Mouse (Mus musculus) midbrain, embryonic 14.5 days (tissue): ENCODE data around the gene Coil. TPM values are rescaled to one million over a fixed set of nuclear protein-coding genes. Genes with fewer than 3 reads are reported as not detected.
A peak's percentile ranks its signal among the peaks of the same experiment; 100 is the strongest.

Experiments used
- ATAC-seq: fragments of 200-750 bp; cut with Nextera tagmentation; 2 replicates; pipeline ENCODE4 v1.8.0; 2017; ENCODE audit warnings: moderate number of reproducible peaks, moderate library complexity; ENCODE audit not compliant: low FRiP score, low TSS enrichment
- DNase-seq: peaks from one replicate; pipeline ENCODE4 v3.0.0-alpha.2; 2015
- H3K27ac ChIP-seq: fragments of 300-500 bp; sonication (generic); replicated peaks from 2 replicates; pipeline ENCODE4 v1.5.1; 2014; ENCODE audit warnings: mild to moderate bottlenecking, low read depth, low read length, moderate library complexity
- H3K27me3 ChIP-seq: fragments of 300-500 bp; sonication (generic); 2 replicates; pipeline ENCODE4 v1.6.1; 2014; ENCODE audit warnings: low read length, control low read depth, mixed read lengths; ENCODE audit not compliant: control insufficient read depth, insufficient read depth
- H3K36me3 ChIP-seq: fragments of 300-500 bp; sonication (generic); 2 replicates; pipeline ENCODE4 v1.6.1; 2014; ENCODE audit warnings: low read length, control low read depth; ENCODE audit not compliant: control insufficient read depth, insufficient read depth
- H3K4me1 ChIP-seq: fragments of 300-500 bp; sonication (generic); 2 replicates; pipeline ENCODE4 v1.6.1; 2014; ENCODE audit warnings: mild to moderate bottlenecking, antibody characterized with exemption, low read length, control low read depth; ENCODE audit not compliant: control insufficient read depth, insufficient read depth
- H3K4me2 ChIP-seq: fragments of 300-500 bp; sonication (generic); 2 replicates; pipeline ENCODE4 v1.6.1; 2014; ENCODE audit warnings: mild to moderate bottlenecking, low read length, moderate library complexity
- H3K4me3 ChIP-seq: fragments of 300-500 bp; sonication (generic); replicated peaks from 2 replicates; pipeline ENCODE4 v1.5.1; 2014; ENCODE audit warnings: low read depth, low read length
- H3K9ac ChIP-seq: fragments of 300-500 bp; sonication (generic); replicated peaks from 2 replicates; pipeline ENCODE4 v1.6.1; 2014; ENCODE audit warnings: mild to moderate bottlenecking, low read length, moderate library complexity
- H3K9me3 ChIP-seq: fragments of 300-500 bp; sonication (generic); 2 replicates; pipeline ENCODE4 v1.6.1; 2016; ENCODE audit warnings: low read length, control low read depth, mixed read lengths; ENCODE audit not compliant: control insufficient read depth
- WGBS: fragments of 180-500 bp; shearing (Covaris S2); extraction: QIAGEN DNeasy Blood & Tissue Kit; methylation state at CpG from one replicate; pipeline ENCODE4 v1.1.7; 2014; 5-methylcytosine and 5-hydroxymethylcytosine counted together
- polyA plus RNA-seq: library from polyadenylated mRNA; unstranded; fragments of >200 nt; fragmentation: Nextera tagmentation; extraction: Ambion mirVana; gene quantifications from 2 replicates; pipeline ENCODE4 v1.2.1, GENCODE M21; 2014

The Coil gene
- polyA plus RNA-seq = 19.2 and 21.8 TPM in 2 replicates

- H3K4me2 ChIP-seq = no peak within 1 kb of the TSS
- H3K9me3 ChIP-seq = no peaks in the 10 kb centered on the region
- H3K9ac ChIP-seq = no peak within 1 kb of the TSS
- DNase-seq = peak; percentile 23
- no peak within 1 kb of the TSS for H3K27ac ChIP-seq
- H3K4me3 ChIP-seq = no peak within 1 kb of the TSS
- 37% methylated on average over 2 of the region's 2 CpGs for WGBS
- ATAC-seq = no peak
- H3K4me1 ChIP-seq = peaks cover 7% of the 10 kb centered on the region; the same call in 1 of the 2 replicates
- H3K27me3 ChIP-seq = no peaks in the 10 kb centered on the region
- H3K36me3 ChIP-seq = no peaks in the 10 kb centered on the region
Observed at GRCm38 (mm10) chr11:88970202-88970732, at the start of gene Coil. TSS of gene Coil (plus strand) at chr11:88970252.

- no peak for DNase-seq
- Histone ChIP-seq H3K9me3 (no peaks in the 10 kb centered on the region), H3K27me3 (no peaks in the 10 kb centered on the region), H3K4me1 (no peaks in the 10 kb centered on the region), H3K4me3 (no peak overlapping the region), H3K27ac (no peak overlapping the region), H3K9ac (no peak overlapping the region), H3K36me3 (peaks cover 38% of the 10 kb centered on the region), H3K4me2 (no peak overlapping the region)
- ATAC-seq = no peak
- 94% methylated on average over 5 of the region's 5 CpGs for WGBS
Observed at GRCm38 (mm10) chr11:88926566-88926965, 43.5 kb upstream of the Coil start.

DNA sequence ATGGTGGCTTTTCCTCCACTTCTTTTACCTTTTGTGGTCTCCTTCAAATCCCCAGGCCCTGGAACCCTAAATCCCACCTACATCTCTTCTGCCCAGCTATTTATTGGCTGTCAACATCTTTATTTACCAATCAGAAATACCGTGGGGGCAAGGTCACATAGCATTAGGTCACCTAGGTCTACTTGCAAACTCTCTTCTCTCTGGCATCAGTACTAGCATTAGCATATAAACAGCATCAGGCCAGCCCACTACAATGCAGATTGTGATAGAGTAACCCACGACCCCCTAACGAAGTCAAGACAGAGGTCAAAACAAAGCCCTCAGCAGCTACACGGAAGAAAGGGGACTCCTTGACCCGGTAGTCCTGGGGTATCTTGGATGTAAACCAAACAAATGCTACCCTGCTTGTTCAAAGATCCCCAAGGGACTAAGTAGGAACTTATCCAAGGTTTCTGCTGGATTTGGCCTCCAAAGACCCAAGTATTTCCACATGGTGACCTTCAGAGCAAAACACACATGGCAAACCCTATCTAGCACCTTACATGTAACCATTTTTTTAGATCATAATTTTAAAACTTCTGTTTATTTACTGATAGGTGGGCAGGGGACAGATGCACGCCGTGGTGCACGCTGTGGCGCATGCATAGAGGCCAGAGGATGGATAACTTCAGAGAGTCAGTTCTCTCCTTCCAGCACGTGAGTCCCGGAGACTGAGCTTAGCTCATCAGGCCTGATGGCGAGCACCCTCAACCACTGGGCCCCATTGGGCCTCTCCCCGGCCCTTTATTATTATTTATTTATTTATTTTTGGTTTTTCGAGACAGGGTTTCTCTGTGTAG lies 38.1 kb upstream of the Coil start:
- 77% methylated on average over 14 of the region's 14 CpGs for WGBS
- Histone ChIP-seq H3K9ac (no peak overlapping the region), H3K9me3 (no peaks in the 10 kb centered on the region), H3K27me3 (no peaks in the 10 kb centered on the region), H3K4me3 (no peak overlapping the region), H3K4me2 (no peak overlapping the region), H3K27ac (no peak overlapping the region), H3K4me1 (no peaks in the 10 kb centered on the region), H3K36me3 (peaks cover 21% of the 10 kb centered on the region)
- ATAC-seq (no peak), DNase-seq (no peak)

GRCm38 (mm10) chr11:88933030-88933429 lies 37.0 kb upstream of the Coil start:
- H3K36me3 ChIP-seq = peaks cover 21% of the 10 kb centered on the region
- H3K27ac ChIP-seq = no peak overlapping the region
- no peaks in the 10 kb centered on the region for H3K4me1 ChIP-seq
- DNase-seq (no peak), ATAC-seq (no peak)
- no peak overlapping the region for H3K9ac ChIP-seq
- WGBS = 92% methylated on average over 9 of the region's 9 CpGs
- no peak overlapping the region for H3K4me3 ChIP-seq
- no peaks in the 10 kb centered on the region for H3K27me3 ChIP-seq
- H3K4me2 ChIP-seq = no peak overlapping the region
- H3K9me3 ChIP-seq = no peaks in the 10 kb centered on the region

DNA sequence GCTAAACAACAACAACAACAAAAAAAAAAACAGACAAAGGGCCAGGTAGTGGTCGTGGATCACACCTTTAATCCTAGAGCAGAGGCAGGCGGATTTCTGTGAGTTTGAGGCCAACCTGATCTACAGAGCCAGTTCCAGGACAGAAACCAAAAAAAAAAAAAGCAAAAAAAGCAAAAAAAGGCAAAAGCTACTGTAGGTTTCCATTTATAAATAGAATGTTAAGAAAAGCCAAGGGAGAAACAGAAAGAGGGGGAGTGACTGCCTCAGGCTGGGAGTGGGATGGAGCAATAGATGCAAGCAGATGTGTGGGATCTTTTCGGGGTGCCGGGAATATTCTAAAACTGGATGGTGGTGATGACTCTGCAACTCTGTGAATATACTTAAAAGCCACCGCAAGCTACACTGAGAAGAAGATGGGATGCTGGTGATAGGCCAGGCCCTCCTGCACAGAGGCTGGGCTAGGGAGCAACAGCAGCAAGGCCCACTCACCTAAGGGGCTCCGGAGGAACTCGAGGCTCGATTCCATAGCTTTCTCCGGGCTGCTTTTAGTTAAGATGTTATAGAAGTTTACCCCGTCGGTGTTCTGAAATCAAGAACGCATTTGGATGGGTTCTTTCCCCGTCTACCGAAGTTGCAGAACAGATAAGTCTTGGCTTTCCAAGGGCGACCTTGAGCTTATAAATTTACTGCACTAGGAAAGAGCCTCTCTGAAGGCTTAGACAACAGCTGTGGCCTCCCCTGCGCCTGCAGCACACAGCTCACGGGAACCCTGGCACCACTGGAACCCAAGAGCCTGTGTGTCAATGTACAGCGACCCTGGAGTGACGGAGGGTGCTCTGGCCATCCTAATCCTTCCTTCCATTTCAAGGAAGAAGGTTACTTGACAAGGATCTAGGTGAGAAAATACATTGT lies 35.7 kb upstream of the Coil start:
- H3K9ac ChIP-seq = no peak overlapping the region
- no peak overlapping the region for H3K4me2 ChIP-seq
- H3K36me3 ChIP-seq = peaks cover 10% of the 10 kb centered on the region; the same call in 1 of the 2 replicates
- H3K4me3 ChIP-seq = no peak overlapping the region
- H3K27me3 ChIP-seq = no peaks in the 10 kb centered on the region
- no peaks in the 10 kb centered on the region for H3K4me1 ChIP-seq
- no peak for DNase-seq
- no peak for ATAC-seq
- H3K9me3 ChIP-seq = no peaks in the 10 kb centered on the region
- WGBS = 94% methylated on average over 19 of the region's 19 CpGs
- H3K27ac ChIP-seq = no peak overlapping the region

DNA sequence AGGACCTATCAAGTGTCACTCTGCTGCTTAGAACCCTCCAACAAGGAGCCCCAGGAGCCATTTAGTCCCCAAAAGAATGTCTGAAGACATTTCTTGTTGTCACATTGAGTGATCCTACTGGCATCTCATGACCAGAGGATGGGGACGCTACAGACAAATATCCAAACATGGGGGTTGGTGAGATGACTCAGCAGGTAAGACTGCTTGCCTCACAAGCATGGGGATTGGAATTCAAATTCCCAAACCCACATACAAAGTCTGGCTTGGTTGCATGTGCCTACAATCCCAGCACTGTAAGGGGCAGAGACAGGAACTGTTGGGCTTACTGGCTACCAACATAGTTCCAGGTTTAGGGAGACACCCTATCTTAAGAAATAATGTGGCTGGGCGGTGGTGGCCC lies 32.2 kb upstream of the Coil start:
- no peaks in the 10 kb centered on the region for H3K9me3 ChIP-seq
- H3K27me3 ChIP-seq = no peaks in the 10 kb centered on the region
- no peak for ATAC-seq
- H3K27ac ChIP-seq = no peak overlapping the region
- no peak for DNase-seq
- H3K36me3 ChIP-seq = 0 out of 2 replicates have a peak, but pooled peaks cover 6% of the 10 kb centered on the region
- no peaks in the 10 kb centered on the region for H3K4me1 ChIP-seq
- H3K4me3 ChIP-seq = no peak overlapping the region
- WGBS = 91% methylated on average over 2 of the region's 2 CpGs
- H3K4me2 ChIP-seq = no peak overlapping the region
- no peak overlapping the region for H3K9ac ChIP-seq

- ATAC-seq (no peak), DNase-seq (no peak)
- no peaks in the 10 kb centered on the region for H3K4me1 ChIP-seq
- 96% methylated on average over 2 of the region's 2 CpGs for WGBS
- H3K27ac ChIP-seq = no peak overlapping the region
- H3K9me3 ChIP-seq = no peaks in the 10 kb centered on the region
- H3K9ac ChIP-seq = no peak overlapping the region
- H3K4me3 ChIP-seq = no peak overlapping the region
- no peak overlapping the region for H3K4me2 ChIP-seq
- H3K27me3 ChIP-seq = no peaks in the 10 kb centered on the region
- H3K36me3 ChIP-seq = 0 out of 2 replicates have a peak, but pooled peaks cover 6% of the 10 kb centered on the region
Observed at GRCm38 (mm10) chr11:88938770-88939169, 31.3 kb upstream of the Coil start.

DNA sequence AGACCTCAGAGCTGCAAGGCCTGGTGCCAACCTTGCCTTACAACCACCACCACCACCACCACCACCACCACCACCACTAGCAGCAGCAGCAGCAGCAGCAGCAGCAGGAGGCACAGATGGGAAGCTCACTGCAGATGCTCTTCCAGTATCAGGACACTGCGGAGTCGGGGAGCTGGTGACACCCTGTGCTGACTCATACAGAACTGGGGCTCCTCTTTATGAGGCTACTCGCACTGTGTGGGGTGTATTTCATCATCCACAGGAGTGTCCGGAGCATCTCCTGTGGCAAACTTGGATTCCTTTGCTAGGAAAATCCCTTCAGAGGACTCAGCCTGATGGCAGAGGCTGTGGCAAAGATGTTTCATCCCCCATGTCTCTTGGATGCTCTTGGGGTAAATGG lies 30.4 kb upstream of the Coil start:
- ATAC-seq = no peak
- H3K4me1 ChIP-seq = no peaks in the 10 kb centered on the region
- H3K9me3 ChIP-seq = no peaks in the 10 kb centered on the region
- whole genome bisulfite sequencing = 98% methylated on average over 4 of the region's 4 CpGs
- no peak overlapping the region for H3K27ac ChIP-seq
- no peak overlapping the region for H3K4me2 ChIP-seq
- H3K27me3 ChIP-seq = no peaks in the 10 kb centered on the region
- 0 out of 2 replicates have a peak, but pooled peaks cover 12% of the 10 kb centered on the region for H3K36me3 ChIP-seq
- H3K4me3 ChIP-seq = no peak overlapping the region
- H3K9ac ChIP-seq = no peak overlapping the region
- DNase-seq = no peak
